Mouse (Mus musculus): ENCODE measurements at regions not wholly inside any gene's neighbourhood (a gene's known extent, or its start where the extent isn't known, plus 50 kb on each side); places are given as distances from the start of the nearest gene placed in this dataset.

- no peak for TF ChIP-seq GATA1 (IDR thresholded peaks at IDR 0.05; ENCODE audit: borderline replicate concordance, low read length)
- no peak for TF ChIP-seq FLI1 (IDR thresholded peaks at IDR 0.05; ENCODE audit: low read length)
Measured at GRCm38 (mm10) chr10:96350692-96351091, 214.3 kb downstream of the Gm5426 start.

Data from megakaryocyte, embryonic 14.5 days (primary cell).